Mouse (Mus musculus): Measurements from ENCODE around the gene Ing5. TPM values are rescaled to one million over a fixed set of nuclear protein-coding genes. Genes with fewer than 3 reads are reported as not detected.

The Ing5 gene
- polyA plus RNA-seq (2015; fragmentation: Illumina TruSeq; extraction: RNeasy Lipid Tissue Mini Kit (QIAGEN cat#74804); ENCODE audit: insufficient read depth, low replicate concordance), result 25.5 TPM

GRCm38 (mm10) chr1:93803556-93804507 lies at the start of gene Ing5:
Gene Ing5 (plus strand): TSS chr1:93803965.

GRCm38 (mm10) chr1:93754573-93755290 lies 49.0 kb upstream of the Ing5 start, which contains the start of gene Thap4:
Gene Thap4 (minus strand): TSS chr1:93754864.

GRCm38 (mm10) chr1:93801741-93802238 lies 2.0 kb upstream of the Ing5 start, which contains the start of gene Dtymk:
Gene Dtymk (minus strand): TSS chr1:93801934.

GRCm38 (mm10) chr1:93824609-93825008 lies 20.8 kb downstream of the Ing5 start, which contains the start of gene D2hgdh:
Gene D2hgdh (plus strand): TSS chr1:93824909.

GRCm38 (mm10) chr1:93861048-93861447 lies 57.3 kb downstream of the Ing5 start, which contains the start of gene Gal3st2:
Gene Gal3st2 (plus strand): TSS chr1:93861306.

Other genes with a start within 250 kb of the Ing5 start
- gene Stk25, start 145.3 kb upstream of the Ing5 start, polyA plus RNA-seq (2015; fragmentation: Illumina TruSeq; extraction: RNeasy Lipid Tissue Mini Kit (QIAGEN cat#74804); ENCODE audit: insufficient read depth, low replicate concordance), result 93.9 TPM
- gene Bok, start 118.3 kb upstream of the Ing5 start, polyA plus RNA-seq (2015; fragmentation: Illumina TruSeq; extraction: RNeasy Lipid Tissue Mini Kit (QIAGEN cat#74804); ENCODE audit: insufficient read depth, low replicate concordance), result 8.8 TPM
- 62.1 TPM for gene Atg4b, start 52.5 kb upstream of the Ing5 start, polyA plus RNA-seq (2015; fragmentation: Illumina TruSeq; extraction: RNeasy Lipid Tissue Mini Kit (QIAGEN cat#74804); ENCODE audit: insufficient read depth, low replicate concordance)
- 15.6 TPM for gene Thap4, start 49.1 kb upstream of the Ing5 start, polyA plus RNA-seq (2015; fragmentation: Illumina TruSeq; extraction: RNeasy Lipid Tissue Mini Kit (QIAGEN cat#74804); ENCODE audit: insufficient read depth, low replicate concordance)
- 127 TPM for gene Dtymk, start 2.0 kb upstream of the Ing5 start, polyA plus RNA-seq (2015; fragmentation: Illumina TruSeq; extraction: RNeasy Lipid Tissue Mini Kit (QIAGEN cat#74804); ENCODE audit: insufficient read depth, low replicate concordance)
- gene D2hgdh, start 20.9 kb downstream of the Ing5 start, polyA plus RNA-seq (2015; fragmentation: Illumina TruSeq; extraction: RNeasy Lipid Tissue Mini Kit (QIAGEN cat#74804); ENCODE audit: insufficient read depth, low replicate concordance), result 26.5 TPM
- 12.7 TPM for gene Gal3st2, start 57.3 kb downstream of the Ing5 start, polyA plus RNA-seq (2015; fragmentation: Illumina TruSeq; extraction: RNeasy Lipid Tissue Mini Kit (QIAGEN cat#74804); ENCODE audit: insufficient read depth, low replicate concordance)
- gene Gal3st2b, start 114.3 kb downstream of the Ing5 start, polyA plus RNA-seq (2015; fragmentation: Illumina TruSeq; extraction: RNeasy Lipid Tissue Mini Kit (QIAGEN cat#74804); ENCODE audit: insufficient read depth, low replicate concordance), result 5.9 TPM
- 0.62 TPM for gene Gal3st2c, start 186.5 kb downstream of the Ing5 start, polyA plus RNA-seq (2015; fragmentation: Illumina TruSeq; extraction: RNeasy Lipid Tissue Mini Kit (QIAGEN cat#74804); ENCODE audit: insufficient read depth, low replicate concordance)
- not detected for gene Neu4, start 216.5 kb downstream of the Ing5 start, polyA plus RNA-seq (2015; fragmentation: Illumina TruSeq; extraction: RNeasy Lipid Tissue Mini Kit (QIAGEN cat#74804); ENCODE audit: insufficient read depth, low replicate concordance)
- 2.0 TPM for gene Pdcd1, start 248.6 kb downstream of the Ing5 start, polyA plus RNA-seq (2015; fragmentation: Illumina TruSeq; extraction: RNeasy Lipid Tissue Mini Kit (QIAGEN cat#74804); ENCODE audit: insufficient read depth, low replicate concordance)

Measured in spleen, adult 10 weeks (tissue).